Mouse (Mus musculus) embryonic facial prominence, embryonic 11.5 days (tissue): ENCODE measurements around the gene Zbtb48. TPM values are rescaled to one million over a fixed set of nuclear protein-coding genes. Genes with fewer than 3 reads are reported as not detected.

ENCODE experiments used
- ATAC-seq: fragments of 200-750 bp; cut with Nextera tagmentation; replicated peaks from 2 replicates; pipeline ENCODE4 v1.8.0; 2017; ENCODE audit warnings: low read depth; ENCODE audit not compliant: insufficient number of reproducible peaks, low FRiP score, low TSS enrichment
- DNase-seq: peaks from one replicate; pipeline ENCODE4 v3.0.0-alpha.2; 2015; ENCODE audit warnings: low spot score
- H3K27ac ChIP-seq: fragments of 300-500 bp; sonication (generic); replicated peaks from 2 replicates; pipeline ENCODE4 v1.5.1; 2014; ENCODE audit warnings: mild to moderate bottlenecking, low read depth, low read length, control low read depth
- H3K27me3 ChIP-seq: fragments of 300-500 bp; sonication (generic); 2 replicates; pipeline ENCODE4 v1.6.1; 2014; ENCODE audit warnings: mild to moderate bottlenecking, low read length, moderate library complexity, mixed read lengths; ENCODE audit not compliant: control insufficient read depth, insufficient read depth
- H3K36me3 ChIP-seq: fragments of 300-500 bp; sonication (generic); replicated peaks from 2 replicates; pipeline ENCODE4 v1.6.1; 2014; ENCODE audit warnings: low read depth, mild to moderate bottlenecking, low read length, moderate library complexity, mixed read lengths; ENCODE audit not compliant: control insufficient read depth, insufficient read depth
- H3K4me1 ChIP-seq: fragments of 300-500 bp; sonication (generic); 2 replicates; pipeline ENCODE4 v1.6.1; 2014; ENCODE audit warnings: low read length, mixed read lengths; ENCODE audit not compliant: control insufficient read depth, insufficient read depth
- H3K4me2 ChIP-seq: fragments of 300-500 bp; sonication (generic); 2 replicates; pipeline ENCODE4 v1.6.1; 2014; ENCODE audit warnings: low read depth, mild to moderate bottlenecking, control low read depth, low read length, moderate library complexity
- H3K4me3 ChIP-seq: fragments of 300-500 bp; sonication (generic); 2 replicates; pipeline ENCODE4 v1.5.1; 2014; ENCODE audit warnings: low read depth, low read length, control low read depth
- H3K9ac ChIP-seq: fragments of 300-500 bp; sonication (generic); replicated peaks from 2 replicates; pipeline ENCODE4 v1.6.1; 2014; ENCODE audit warnings: mild to moderate bottlenecking, control low read depth, low read length
- H3K9me3 ChIP-seq: fragments of 300-500 bp; sonication (generic); replicated peaks from 2 replicates; pipeline ENCODE4 v1.6.1; 2016; ENCODE audit warnings: mild to moderate bottlenecking, low read length, inconsistent platforms, mixed read lengths; ENCODE audit not compliant: control insufficient read depth
- WGBS: fragments of 180-500 bp; shearing (Covaris S2); extraction: QIAGEN DNeasy Blood & Tissue Kit; methylation state at CpG from one replicate; pipeline ENCODE4 v1.1.7; 2014; 5-methylcytosine and 5-hydroxymethylcytosine counted together
- polyA plus RNA-seq: library from polyadenylated mRNA; unstranded; fragments of >200 nt; fragmentation: Nextera tagmentation; extraction: Ambion mirVana; gene quantifications from 2 replicates; pipeline ENCODE4 v1.2.1, GENCODE M21; 2014

Gene Zbtb48
- polyA plus RNA-seq, 1 experiment from 2014 or later: 21.5 TPM

DNA sequence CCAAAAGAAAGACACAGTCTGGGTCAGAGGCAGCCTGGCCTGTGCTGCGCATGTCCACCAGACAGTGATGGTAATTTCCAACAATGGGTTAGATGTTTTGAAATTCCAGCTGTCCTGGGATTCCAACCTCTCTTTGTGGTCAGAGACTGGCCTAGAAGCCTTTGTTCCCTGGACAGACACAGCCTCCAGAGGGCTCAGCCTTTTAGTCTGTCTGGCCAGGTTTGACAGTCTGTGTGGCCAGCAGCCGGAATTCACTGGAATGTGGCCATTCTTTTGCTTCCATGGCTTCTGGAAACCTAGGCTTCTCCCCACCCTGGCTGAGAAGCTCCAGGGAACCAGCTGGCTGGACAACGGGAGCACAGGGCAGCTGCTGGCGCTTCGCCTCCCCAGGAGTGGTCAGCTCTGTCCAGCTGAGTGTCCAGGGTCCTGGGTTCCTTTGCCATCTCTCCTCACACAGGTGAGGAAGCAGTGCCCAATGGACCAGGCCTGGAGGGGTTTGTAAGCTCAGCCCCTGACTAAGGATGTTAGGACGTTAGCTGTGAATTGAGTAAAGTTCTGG lies 40.8 kb upstream of the Zbtb48 start:
- no peaks in the 10 kb centered on the region for H3K4me1 ChIP-seq
- DNase-seq (no peak), ATAC-seq (no peak)
- H3K27me3 ChIP-seq: no peaks in the 10 kb centered on the region
- H3K27ac ChIP-seq: no peak overlapping the region
- 75% methylated on average over 6 of the region's 6 CpGs for WGBS
- no peak overlapping the region for H3K4me3 ChIP-seq
- no peaks in the 10 kb centered on the region for H3K9me3 ChIP-seq
- no peak overlapping the region for H3K4me2 ChIP-seq
- H3K9ac ChIP-seq: no peak overlapping the region
- no peaks in the 10 kb centered on the region for H3K36me3 ChIP-seq

DNA sequence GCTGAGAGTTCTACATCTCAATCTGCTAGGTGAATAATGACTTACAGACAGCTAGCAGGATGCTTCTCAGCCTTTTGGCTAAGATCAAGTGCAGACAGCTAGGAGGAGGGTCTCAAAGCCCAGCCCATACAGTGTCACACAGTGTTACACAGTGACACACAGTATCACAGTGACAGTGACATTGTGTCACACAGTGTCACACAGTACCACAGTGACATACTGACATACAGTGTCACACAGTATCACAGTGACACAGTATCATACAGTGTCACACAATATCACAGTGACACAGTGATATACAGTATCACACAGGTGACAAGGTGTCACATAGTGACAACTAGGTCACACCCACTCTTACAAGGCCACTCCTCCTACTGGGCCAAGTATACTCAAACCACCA lies 39.8 kb upstream of the Zbtb48 start:
- no peaks in the 10 kb centered on the region for H3K9me3 ChIP-seq
- H3K4me3 ChIP-seq: no peak overlapping the region
- ATAC-seq (0 out of 2 replicates have a peak, but pooled peaks have one; percentile 16), DNase-seq (no peak)
- H3K36me3 ChIP-seq: no peaks in the 10 kb centered on the region
- no peak overlapping the region for H3K9ac ChIP-seq
- H3K4me1 ChIP-seq: no peaks in the 10 kb centered on the region
- no peak overlapping the region for H3K4me2 ChIP-seq
- no peaks in the 10 kb centered on the region for H3K27me3 ChIP-seq
- H3K27ac ChIP-seq: no peak overlapping the region

DNA sequence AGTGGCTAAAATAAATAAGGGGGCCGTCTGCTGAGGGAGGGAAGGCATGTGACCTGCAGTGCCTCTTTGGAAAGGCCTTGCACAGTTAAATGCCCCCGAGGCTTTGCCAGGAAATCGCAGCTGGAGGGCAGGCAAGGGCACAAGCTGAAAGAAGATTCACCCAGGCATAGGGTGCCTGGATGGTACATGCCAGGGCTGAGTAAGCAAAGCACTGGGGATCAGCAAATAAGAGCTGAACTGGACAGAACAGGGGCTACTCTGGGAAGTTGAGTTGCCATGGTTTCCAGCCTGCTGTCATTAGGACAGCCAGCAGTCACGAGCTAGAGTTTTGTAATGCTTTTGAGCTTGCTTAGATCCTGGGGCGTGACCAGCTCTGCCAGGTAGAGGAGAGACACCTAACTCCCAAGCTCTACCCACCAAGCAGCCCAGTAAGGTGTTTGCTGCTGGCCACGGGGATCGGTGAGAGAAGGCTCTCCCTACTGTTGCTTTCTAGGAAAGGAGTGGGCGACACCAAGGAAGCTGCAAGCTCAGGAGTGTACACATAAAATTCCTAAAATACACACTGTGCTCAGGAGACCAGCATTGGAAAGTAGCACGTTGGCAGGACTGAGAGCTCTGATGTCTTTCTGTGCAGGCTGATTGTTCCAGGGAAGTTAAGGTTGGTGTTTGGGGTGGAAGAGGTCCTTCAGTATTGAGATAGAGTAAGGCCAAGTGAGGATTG lies 35.1 kb upstream of the Zbtb48 start:
- H3K9me3 ChIP-seq: no peaks in the 10 kb centered on the region
- H3K9ac ChIP-seq: no peak overlapping the region
- no peak overlapping the region for H3K27ac ChIP-seq
- no peak overlapping the region for H3K4me3 ChIP-seq
- DNase-seq (no peak), ATAC-seq (no peak)
- no peaks in the 10 kb centered on the region for H3K27me3 ChIP-seq
- H3K4me1 ChIP-seq: no peaks in the 10 kb centered on the region
- H3K36me3 ChIP-seq: peaks cover 9% of the 10 kb centered on the region
- 72% methylated on average over 9 of the region's 9 CpGs for WGBS
- H3K4me2 ChIP-seq: no peak overlapping the region

DNA sequence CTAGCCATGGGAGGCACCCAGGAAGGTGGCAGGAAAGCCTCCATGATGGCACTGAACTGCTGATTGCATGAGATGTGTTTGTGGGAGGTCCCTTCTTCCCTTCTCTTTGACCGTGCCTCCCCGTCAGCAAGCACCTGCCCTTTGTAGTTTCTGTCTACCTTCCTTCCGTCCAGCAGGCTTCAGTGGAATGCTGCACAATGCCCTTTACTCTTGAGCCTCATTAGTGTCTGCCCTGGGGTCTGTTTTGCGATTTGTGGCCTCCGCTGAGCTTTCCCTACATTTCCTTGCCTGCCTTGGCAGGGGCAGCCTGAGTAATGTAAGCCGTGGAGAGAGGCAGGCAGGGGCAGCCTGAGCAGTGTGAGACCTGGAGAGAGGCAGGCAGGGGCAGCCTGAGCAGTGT lies 17.1 kb upstream of the Zbtb48 start:
- ATAC-seq (no peak), DNase-seq (no peak)
- no peak overlapping the region for H3K4me2 ChIP-seq
- H3K4me3 ChIP-seq: no peak overlapping the region
- H3K36me3 ChIP-seq: peaks cover 32% of the 10 kb centered on the region
- WGBS: 78% methylated on average over 6 of the region's 6 CpGs
- no peaks in the 10 kb centered on the region for H3K27me3 ChIP-seq
- no peak overlapping the region for H3K9ac ChIP-seq
- H3K4me1 ChIP-seq: no peaks in the 10 kb centered on the region
- no peaks in the 10 kb centered on the region for H3K9me3 ChIP-seq
- H3K27ac ChIP-seq: no peak overlapping the region

DNA sequence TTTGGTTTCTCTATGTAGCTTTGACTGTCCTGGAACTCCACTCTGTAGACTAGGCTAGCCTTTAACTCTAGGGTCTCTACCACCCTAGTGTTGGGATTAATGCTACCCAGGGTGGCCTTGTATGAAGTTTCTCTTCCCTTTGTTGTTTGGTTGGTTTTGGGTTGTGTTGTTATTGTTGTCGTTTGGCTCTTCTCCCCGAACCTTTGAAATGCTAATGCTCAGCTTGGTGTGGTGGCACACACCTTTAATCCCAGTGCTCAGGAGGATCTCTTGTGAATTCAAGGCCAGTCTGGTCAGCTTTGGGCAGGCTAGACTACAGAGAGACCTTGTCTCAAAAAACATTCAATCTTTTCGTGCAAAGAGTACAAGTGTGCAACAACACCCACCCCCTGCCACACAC lies 15.7 kb upstream of the Zbtb48 start:
- Histone ChIP-seq H3K9me3 (no peaks in the 10 kb centered on the region), H3K36me3 (peaks cover 32% of the 10 kb centered on the region), H3K4me1 (no peaks in the 10 kb centered on the region), H3K27me3 (no peaks in the 10 kb centered on the region), H3K27ac (no peak overlapping the region), H3K4me3 (no peak overlapping the region), H3K9ac (no peak overlapping the region), H3K4me2 (no peak overlapping the region)
- 86% methylated on average over 3 of the region's 3 CpGs for WGBS
- no peak for ATAC-seq
- DNase-seq: no peak

DNA sequence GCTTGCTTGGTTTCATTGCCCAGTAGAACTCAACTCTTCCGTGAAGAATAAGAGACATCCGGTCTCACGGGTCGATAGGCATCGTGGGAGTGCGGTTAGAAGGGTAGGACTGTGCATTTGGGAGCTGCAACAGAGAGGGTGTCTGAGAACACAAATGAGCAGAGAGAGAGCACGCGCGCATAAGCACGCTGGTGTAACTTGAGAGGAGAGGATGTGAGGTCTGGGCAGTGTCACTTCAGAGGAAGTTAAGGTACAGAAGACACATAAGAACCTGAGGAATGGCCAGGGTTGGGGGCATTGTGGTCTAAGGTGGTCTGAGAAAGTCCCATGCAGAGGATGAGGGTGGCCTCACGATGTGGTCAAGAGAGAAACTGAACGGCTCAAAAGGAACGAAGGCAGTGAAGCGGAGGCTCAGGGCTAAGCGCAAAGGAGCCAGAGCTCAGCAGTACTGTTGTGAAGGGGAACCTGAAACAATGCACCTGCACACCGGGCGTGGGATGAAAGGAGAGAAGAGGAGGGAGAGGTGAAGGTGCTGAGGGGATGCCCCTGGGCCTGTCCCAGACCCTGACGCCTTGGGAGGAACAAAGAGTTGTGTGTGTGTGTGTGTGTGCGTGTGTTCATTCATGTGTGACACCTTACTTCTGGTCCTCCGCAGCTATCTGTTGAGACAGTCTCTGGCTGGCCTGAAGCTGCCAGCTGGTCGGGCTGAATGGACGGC lies 14.6 kb upstream of the Zbtb48 start:
- H3K36me3 ChIP-seq: peaks cover 32% of the 10 kb centered on the region
- no peak overlapping the region for H3K27ac ChIP-seq
- no peak overlapping the region for H3K4me3 ChIP-seq
- no peaks in the 10 kb centered on the region for H3K4me1 ChIP-seq
- DNase-seq: no peak
- no peak for ATAC-seq
- 95% methylated on average over 22 of the region's 22 CpGs for WGBS
- H3K9ac ChIP-seq: no peak overlapping the region
- no peaks in the 10 kb centered on the region for H3K9me3 ChIP-seq
- H3K27me3 ChIP-seq: no peaks in the 10 kb centered on the region
- no peak overlapping the region for H3K4me2 ChIP-seq

DNA sequence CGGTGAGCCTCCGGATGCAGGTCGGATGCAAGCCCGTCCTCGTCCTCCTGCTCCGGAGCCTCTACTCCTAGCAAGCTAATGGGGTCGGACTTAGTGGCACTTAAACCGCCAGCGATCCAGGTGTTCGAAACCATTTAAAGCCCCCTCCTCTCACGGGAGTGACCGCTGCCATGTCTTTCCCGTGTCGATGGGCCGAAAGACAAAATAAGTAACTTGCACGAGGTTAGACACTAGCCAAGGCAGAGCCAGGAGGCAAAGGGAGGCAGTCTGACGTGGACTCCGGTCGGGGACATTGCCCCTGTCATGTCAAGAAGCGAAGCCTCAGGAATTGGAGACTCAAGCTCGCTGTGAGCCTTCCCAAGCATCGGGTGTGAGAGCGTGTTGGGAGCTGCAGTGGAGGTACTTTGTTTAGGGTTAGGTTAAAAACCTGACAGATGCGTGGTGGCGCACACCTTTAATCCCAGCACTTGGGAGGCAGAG lies 12.4 kb upstream of the Zbtb48 start:
- no peak for DNase-seq
- peaks cover 24% of the 10 kb centered on the region for H3K36me3 ChIP-seq
- peak overlapping the region; percentile 61 for H3K4me2 ChIP-seq
- peak; percentile 15 for ATAC-seq
- peak overlapping the region; percentile 86 for H3K9ac ChIP-seq
- peak overlapping the region; percentile 98 for H3K4me3 ChIP-seq
- no peak overlapping the region for H3K27ac ChIP-seq
- WGBS: 5% methylated on average over 25 of the region's 25 CpGs
- no peaks in the 10 kb centered on the region for H3K9me3 ChIP-seq
- H3K27me3 ChIP-seq: no peaks in the 10 kb centered on the region
- no peaks in the 10 kb centered on the region for H3K4me1 ChIP-seq
